Mouse (Mus musculus): ENCODE results near the gene Spred2.
A peak's percentile ranks its signal among the peaks of the same experiment; 100 is the strongest.

The Spred2 gene

DNA sequence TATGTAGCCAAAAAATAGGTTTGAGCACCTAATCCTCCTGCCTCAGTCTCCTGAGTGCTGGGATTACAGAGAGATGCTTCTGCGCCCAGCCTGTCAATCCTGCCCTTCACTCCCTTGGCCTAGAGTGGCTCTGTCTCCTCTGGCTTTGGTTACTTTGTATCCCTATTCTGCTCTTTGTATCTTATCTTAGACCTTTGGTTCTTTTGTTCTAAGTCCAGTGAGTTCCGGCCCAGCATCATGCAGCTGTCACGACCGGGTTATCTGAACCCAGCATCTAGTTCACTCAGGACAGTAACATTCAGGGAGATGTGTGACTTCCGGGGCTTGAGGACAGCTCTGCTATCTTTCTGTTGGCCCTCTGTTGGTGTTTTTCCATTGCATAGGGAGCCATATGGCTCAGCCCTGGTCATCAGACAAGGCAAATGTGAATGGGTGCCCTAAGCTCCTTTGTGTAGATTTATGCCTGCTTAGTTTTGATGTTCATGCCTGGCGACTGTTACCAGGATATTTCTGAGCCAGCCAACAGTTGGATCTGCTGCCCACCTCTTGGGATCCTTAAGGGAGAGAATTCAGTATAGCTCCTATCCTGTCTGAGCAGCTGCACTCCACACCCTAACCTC is 109.5 kb downstream of the Spred2 start:
- peak; percentile 47; the same call in 1 of the 2 replicates for TF ChIP-seq GATA4 (IDR thresholded peaks at IDR 0.05; ENCODE audit: insufficient replicate concordance, low read length)

GRCm38 (mm10) chr11:20034337-20034947 is 110.3 kb downstream of the Spred2 start:
- no peak for TF ChIP-seq GATA4 (IDR thresholded peaks at IDR 0.05; ENCODE audit: insufficient replicate concordance, low read length)

DNA sequence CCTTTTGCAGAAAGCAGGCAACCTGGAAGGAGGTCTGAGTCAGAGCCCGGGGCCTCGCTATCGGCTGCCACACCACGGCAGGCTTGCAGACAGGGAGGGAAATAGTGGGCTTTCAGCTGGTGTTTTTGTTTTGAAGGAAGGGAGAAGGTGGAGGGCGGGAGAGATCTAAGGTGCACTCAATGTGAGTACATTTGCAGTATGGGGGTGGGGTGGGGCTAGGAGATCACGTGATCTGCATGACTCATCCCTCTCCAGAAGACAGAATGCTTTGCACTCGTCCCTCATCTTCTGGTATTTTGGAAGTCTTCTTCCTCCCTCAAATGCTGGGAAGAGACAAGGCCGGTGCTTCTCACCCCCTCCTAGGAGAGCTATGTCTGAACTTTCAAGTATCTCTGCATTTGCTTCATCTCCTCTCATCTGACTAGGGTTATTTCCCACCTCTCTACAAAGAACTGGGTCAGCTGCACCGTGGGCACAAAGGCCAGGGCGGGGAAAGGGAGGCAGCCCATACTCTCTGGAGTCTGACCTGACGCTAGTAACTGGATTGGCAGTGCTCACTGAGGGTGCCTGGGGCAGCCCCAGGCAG is 111.3 kb downstream of the Spred2 start:
- no peak for TF ChIP-seq GATA4 (IDR thresholded peaks at IDR 0.05; ENCODE audit: insufficient replicate concordance, low read length)

DNA sequence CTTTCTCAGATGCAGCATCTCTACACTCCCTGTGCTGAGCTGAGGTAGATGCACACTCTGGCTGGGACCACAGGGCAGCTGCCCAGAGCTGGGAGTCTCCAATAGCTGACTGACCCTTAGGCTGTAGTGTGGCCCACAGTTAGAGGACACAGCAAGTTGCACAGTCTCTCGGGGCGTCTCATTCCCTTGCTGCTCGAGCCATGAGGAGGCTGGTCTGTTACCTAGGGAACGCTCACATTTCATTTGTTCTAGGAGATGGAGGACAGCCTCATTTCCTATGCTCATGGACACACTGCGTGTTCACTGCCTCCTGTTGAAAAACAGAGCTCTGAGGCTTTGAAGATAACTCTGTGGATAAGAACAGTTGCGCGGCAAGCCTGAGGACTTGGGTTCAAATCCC is 111.8 kb downstream of the Spred2 start:
- TF ChIP-seq GATA4 (IDR thresholded peaks at IDR 0.05; ENCODE audit: insufficient replicate concordance, low read length), result no peak

DNA sequence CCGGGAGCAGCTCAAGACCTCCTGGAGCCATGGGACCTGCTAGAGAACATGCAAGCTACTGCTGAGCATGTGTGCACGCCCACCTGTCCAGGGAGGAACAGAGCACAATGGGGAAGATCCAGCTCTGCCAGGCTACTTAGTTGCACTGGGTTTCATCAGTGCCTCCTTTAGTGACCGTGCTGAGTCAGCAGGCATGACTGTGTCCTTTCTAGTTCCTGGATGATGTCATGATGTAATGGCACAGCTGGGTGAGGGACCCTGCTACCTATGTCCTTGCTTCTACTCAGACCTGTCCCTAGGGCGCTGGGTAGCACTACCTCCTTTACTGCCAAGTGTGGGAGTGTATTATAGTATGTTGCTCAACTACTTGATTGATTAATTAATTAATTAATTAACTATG is 113.6 kb downstream of the Spred2 start:
- no peak for TF ChIP-seq GATA4 (IDR thresholded peaks at IDR 0.05; ENCODE audit: insufficient replicate concordance, low read length)

DNA sequence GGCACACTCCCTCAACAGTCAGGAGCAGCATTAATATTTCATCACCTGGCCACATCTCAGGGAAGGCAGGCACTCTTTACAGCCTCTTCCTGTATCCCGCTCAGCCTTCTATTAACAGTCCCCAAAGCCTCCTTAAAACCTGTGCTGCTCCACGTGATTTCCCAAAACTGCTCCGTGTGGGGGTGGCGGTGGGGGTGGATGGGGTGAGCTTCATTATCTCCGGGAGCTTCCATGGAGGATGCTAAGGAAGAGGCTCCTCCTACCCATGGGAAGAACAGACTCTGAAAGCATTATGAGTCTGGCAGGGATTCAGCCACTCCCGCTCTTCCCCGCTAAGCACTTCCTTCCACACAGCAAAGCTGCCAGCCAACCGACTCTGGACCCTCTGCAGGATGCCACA is 114.5 kb downstream of the Spred2 start:
- TF ChIP-seq GATA4 (IDR thresholded peaks at IDR 0.05; ENCODE audit: insufficient replicate concordance, low read length), result no peak

- no peak for TF ChIP-seq GATA4 (IDR thresholded peaks at IDR 0.05; ENCODE audit: insufficient replicate concordance, low read length)
Observed at GRCm38 (mm10) chr11:20041164-20041920, 117.2 kb downstream of the Spred2 start.

DNA sequence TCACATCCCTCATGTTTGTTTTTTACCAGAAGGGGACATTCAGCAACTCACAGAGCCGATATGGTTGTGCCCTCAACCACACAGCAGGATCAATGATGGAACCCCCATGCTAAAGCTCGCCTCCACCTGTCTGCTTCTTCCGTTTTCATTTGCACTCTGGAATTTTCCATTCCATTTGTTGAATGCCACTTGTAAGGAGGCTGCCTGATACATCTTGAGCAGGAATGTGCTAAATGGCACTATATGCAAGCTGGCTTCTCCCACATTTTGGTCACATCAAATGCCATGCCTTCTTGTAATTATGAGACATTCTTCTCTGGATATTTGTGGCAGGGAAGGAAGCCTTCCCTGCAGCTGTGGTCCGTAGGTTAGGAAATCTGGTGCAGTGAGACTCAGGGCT is 117.9 kb downstream of the Spred2 start:
- TF ChIP-seq GATA4 (IDR thresholded peaks at IDR 0.05; ENCODE audit: insufficient replicate concordance, low read length), result no peak

DNA sequence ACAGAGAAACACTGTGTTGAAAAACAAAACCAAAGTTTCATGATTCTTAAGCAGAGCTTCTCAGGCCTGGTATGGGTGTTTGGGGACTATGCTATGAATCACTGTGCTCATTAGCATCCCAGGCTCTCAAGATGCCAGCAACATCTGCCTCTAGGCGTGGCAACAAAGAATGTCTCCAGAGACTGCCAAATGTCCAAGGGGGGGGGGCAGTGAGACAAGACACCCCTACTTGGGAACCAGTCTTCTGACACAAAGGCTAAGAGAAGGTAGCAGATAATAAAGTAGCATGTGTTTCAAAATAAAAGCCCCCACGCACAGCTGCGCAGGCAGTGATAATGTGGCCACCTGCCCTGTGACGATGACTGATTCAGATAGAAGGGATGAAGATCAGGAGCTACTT is 119.1 kb downstream of the Spred2 start:
- no peak for TF ChIP-seq GATA4 (IDR thresholded peaks at IDR 0.05; ENCODE audit: insufficient replicate concordance, low read length)

GRCm38 (mm10) chr11:20045586-20045985 is 121.4 kb downstream of the Spred2 start:
- TF ChIP-seq GATA4 (IDR thresholded peaks at IDR 0.05; ENCODE audit: insufficient replicate concordance, low read length), result no peak

- TF ChIP-seq GATA4 (IDR thresholded peaks at IDR 0.05; ENCODE audit: insufficient replicate concordance, low read length), result no peak
Observed at GRCm38 (mm10) chr11:20052814-20053536, 128.8 kb downstream of the Spred2 start.

DNA sequence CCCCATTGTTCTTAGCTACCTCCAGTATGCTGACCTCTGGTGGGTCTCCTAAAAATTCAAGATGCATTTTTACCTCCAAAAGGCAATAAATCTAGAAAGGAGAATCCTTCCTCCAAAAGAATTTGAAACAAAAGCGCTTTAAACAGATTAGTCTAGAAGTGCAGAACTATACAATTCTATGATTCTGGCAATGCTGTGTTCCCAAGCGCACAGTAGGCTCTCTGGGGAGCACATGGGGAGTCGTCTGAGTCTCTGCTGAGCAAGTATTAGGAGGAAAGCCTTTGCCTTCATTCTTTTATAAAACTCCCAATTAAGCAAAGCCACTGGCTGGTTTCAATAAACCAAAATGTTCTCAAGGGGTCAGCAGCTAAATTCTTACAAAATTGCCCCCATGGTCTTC is 129.8 kb downstream of the Spred2 start:
- no peak for TF ChIP-seq GATA4 (IDR thresholded peaks at IDR 0.05; ENCODE audit: insufficient replicate concordance, low read length)

- TF ChIP-seq GATA4 (IDR thresholded peaks at IDR 0.05; ENCODE audit: insufficient replicate concordance, low read length), result no peak
Observed at GRCm38 (mm10) chr11:20054617-20055016, 130.4 kb downstream of the Spred2 start.

GRCm38 (mm10) chr11:20056168-20056567 is 132.0 kb downstream of the Spred2 start:
- TF ChIP-seq GATA4 (IDR thresholded peaks at IDR 0.05; ENCODE audit: insufficient replicate concordance, low read length), result no peak

DNA sequence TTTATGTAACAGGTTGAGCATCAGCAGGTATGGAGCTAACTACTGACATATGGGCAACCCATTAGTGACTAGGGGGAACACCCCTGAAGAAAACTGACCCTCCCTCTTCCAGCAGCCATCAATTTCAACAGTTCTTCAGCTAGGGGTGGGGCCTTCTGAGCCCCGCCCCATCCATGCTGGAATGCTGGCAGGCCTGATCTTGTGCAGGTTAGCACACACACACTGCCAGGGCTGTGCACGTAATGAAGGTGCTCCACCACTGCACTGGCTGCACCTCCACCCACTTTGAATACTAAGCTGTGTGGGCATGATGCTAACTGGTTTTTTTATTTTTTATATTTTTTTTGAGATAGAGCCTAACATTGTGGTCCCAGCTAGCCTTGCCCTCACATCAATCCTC is 133.3 kb downstream of the Spred2 start:
- no peak for TF ChIP-seq GATA4 (IDR thresholded peaks at IDR 0.05; ENCODE audit: insufficient replicate concordance, low read length)

All from liver, adult (tissue).